Mouse (Mus musculus) liver, embryonic 14.5 days (tissue): ENCODE results near the gene Kcnk7.

Experiments
- CTCF ChIP-seq: IDR thresholded peaks from 2 replicates; pipeline ENCODE4 v1.5.1; 2016; ENCODE audit warnings: antibody characterized with exemption, low read depth, control low read depth
- EP300 ChIP-seq: IDR thresholded peaks from 2 replicates; pipeline ENCODE4 v1.6.1; 2016; ENCODE audit warnings: antibody characterized with exemption, low read depth

DNA sequence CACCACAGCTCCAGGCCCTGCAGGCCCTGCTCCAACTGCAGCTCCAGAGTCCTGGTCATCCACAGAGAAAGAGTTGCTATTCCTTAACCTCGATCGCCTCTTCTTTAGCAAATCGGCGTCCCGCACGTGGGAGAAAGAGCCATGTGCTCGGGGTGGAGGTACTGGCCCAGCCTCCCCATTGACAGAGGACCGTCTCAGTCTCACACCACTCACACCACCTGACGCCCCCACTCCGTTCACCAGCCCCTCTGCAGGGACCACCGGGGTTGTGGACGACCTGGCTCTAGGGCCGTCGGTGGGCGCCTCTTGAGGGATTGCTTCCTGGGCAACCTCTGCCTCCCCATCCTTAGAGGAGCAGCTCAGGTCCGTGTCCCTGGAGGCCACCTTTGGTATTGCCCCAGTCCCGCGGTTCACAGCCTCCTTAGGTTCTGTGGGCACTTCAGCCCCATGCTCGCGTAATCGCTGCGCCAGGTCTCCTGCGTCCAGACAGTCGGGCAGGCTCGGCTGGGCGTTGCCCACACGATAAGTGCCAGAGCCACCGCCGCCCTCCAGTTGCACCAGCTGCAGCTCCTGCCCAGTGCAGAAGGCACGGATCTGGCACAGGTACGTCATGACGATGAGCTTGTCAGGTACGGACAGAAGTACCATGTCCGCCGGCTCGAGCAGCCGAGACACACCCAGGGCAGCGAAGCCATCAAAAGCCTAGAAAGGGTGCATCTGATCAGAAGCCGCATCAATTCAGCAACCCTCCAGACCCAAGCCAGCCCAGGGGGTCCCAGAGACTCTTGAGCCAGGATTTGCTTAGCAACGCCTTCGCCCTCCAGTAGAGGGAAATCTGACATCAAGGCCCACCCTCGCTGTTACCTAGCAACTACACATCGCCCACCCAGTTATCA, 11.9 kb downstream of the Kcnk7 start:
- TF ChIP-seq CTCF, result peak; percentile 68
- no peak for TF ChIP-seq EP300
